Mouse (Mus musculus) naive thymus-derived CD4-positive, alpha-beta T cell, adult 2 months (primary cell): ENCODE results near the gene Gm30191.

Experiments
- DNase-seq: peaks from one replicate; pipeline ENCODE4 v3.0.0-alpha.2; 2011; ENCODE audit warnings: low read depth

Gm30191 gene

GRCm38 (mm10) chr4:134252131-134252910 lies 5.6 kb downstream of the Gm30191 start:
- DNase-seq, result no peak

- DNase-seq, result no peak
Observed at GRCm38 (mm10) chr4:134252911-134253721, 6.4 kb downstream of the Gm30191 start.

GRCm38 (mm10) chr4:134253722-134254324 lies 7.1 kb downstream of the Gm30191 start, which contains the start of gene Grrp1:
Gene Grrp1 (minus strand): TSS chr4:134254106.
- no peak for DNase-seq

GRCm38 (mm10) chr4:134254835-134255234 lies 8.1 kb downstream of the Gm30191 start:
- no peak for DNase-seq

- no peak for DNase-seq
Observed at GRCm38 (mm10) chr4:134255854-134256253, 9.1 kb downstream of the Gm30191 start.

GRCm38 (mm10) chr4:134256407-134257197 lies 9.9 kb downstream of the Gm30191 start:
- no peak for DNase-seq

- DNase-seq, result no peak
Observed at GRCm38 (mm10) chr4:134257198-134258009, 10.7 kb downstream of the Gm30191 start.

- DNase-seq, result peak; percentile 34
Observed at GRCm38 (mm10) chr4:134258354-134258753, 11.6 kb downstream of the Gm30191 start.

GRCm38 (mm10) chr4:134263191-134263590 lies 16.5 kb downstream of the Gm30191 start:
- peak; percentile 56 for DNase-seq

GRCm38 (mm10) chr4:134265860-134266585 lies 19.3 kb downstream of the Gm30191 start:
- DNase-seq, result no peak

- DNase-seq, result no peak
Observed at GRCm38 (mm10) chr4:134268102-134268655, 21.4 kb downstream of the Gm30191 start.

GRCm38 (mm10) chr4:134269622-134270021 lies 22.9 kb downstream of the Gm30191 start:
- DNase-seq, result peak; percentile 64

- no peak for DNase-seq
Observed at GRCm38 (mm10) chr4:134271979-134272378, 25.2 kb downstream of the Gm30191 start.

GRCm38 (mm10) chr4:134272731-134273416 lies 26.1 kb downstream of the Gm30191 start:
- peak; percentile 53 for DNase-seq

- DNase-seq, result peak; percentile 92
Observed at GRCm38 (mm10) chr4:134273417-134274345, 26.9 kb downstream of the Gm30191 start.

GRCm38 (mm10) chr4:134284942-134285341 lies 38.2 kb downstream of the Gm30191 start:
- DNase-seq, result no peak

- DNase-seq, result no peak
Observed at GRCm38 (mm10) chr4:134286226-134287167, 39.8 kb downstream of the Gm30191 start.
